Mouse (Mus musculus) midbrain, embryonic 12.5 days (tissue): ENCODE measurements around the gene Csrnp3. TPM values are rescaled to one million over a fixed set of nuclear protein-coding genes. Genes with fewer than 3 reads are reported as not detected.

Experiments
- ATAC-seq: fragments of 200-750 bp; cut with Nextera tagmentation; 2 replicates; pipeline ENCODE4 v1.8.0; 2017; ENCODE audit warnings: low read depth, moderate TSS enrichment, moderate library complexity; ENCODE audit not compliant: low FRiP score
- H3K27ac ChIP-seq: fragments of 300-500 bp; sonication (generic); replicated peaks from 2 replicates; pipeline ENCODE4 v1.5.1; 2016; ENCODE audit warnings: mild to moderate bottlenecking
- H3K27me3 ChIP-seq: fragments of 300-500 bp; sonication (generic); 2 replicates; pipeline ENCODE4 v1.6.1; 2016; ENCODE audit warnings: mild to moderate bottlenecking
- H3K36me3 ChIP-seq: fragments of 300-500 bp; sonication (generic); 2 replicates; pipeline ENCODE4 v1.6.1; 2016
- H3K4me1 ChIP-seq: fragments of 300-500 bp; sonication (generic); 2 replicates; pipeline ENCODE4 v1.6.1; 2016
- H3K4me2 ChIP-seq: fragments of 300-500 bp; sonication (generic); replicated peaks from 2 replicates; pipeline ENCODE4 v1.6.1; 2016; ENCODE audit warnings: mild to moderate bottlenecking, moderate library complexity
- H3K4me3 ChIP-seq: fragments of 300-500 bp; sonication (generic); 2 replicates; pipeline ENCODE4 v1.5.1; 2016; ENCODE audit warnings: mild to moderate bottlenecking
- H3K9ac ChIP-seq: fragments of 300-500 bp; sonication (generic); replicated peaks from 2 replicates; pipeline ENCODE4 v1.6.1; 2016; ENCODE audit warnings: mild to moderate bottlenecking, moderate library complexity
- H3K9me3 ChIP-seq: fragments of 300-500 bp; sonication (generic); 2 replicates; pipeline ENCODE4 v1.6.1; 2016; ENCODE audit warnings: mild to moderate bottlenecking
- WGBS: fragments of 180-500 bp; shearing (Covaris S2); methylation state at CpG from one replicate; pipeline ENCODE4 v1.1.7; 2016; 5-methylcytosine and 5-hydroxymethylcytosine counted together
- polyA plus RNA-seq: library from polyadenylated mRNA; unstranded; fragments of >200 nt; fragmentation: Nextera tagmentation; extraction: Ambion mirVana; gene quantifications from 2 replicates; pipeline ENCODE4 v1.2.1, GENCODE M21; 2016

The Csrnp3 gene
- polyA plus RNA-seq, 1 experiment from 2014 or later: 32.7 TPM

- H3K4me2 ChIP-seq: no peak overlapping the region
- no peaks in the 10 kb centered on the region for H3K4me1 ChIP-seq
- H3K36me3 ChIP-seq: peaks cover 8% of the 10 kb centered on the region
- no peak overlapping the region for H3K4me3 ChIP-seq
- no peak overlapping the region for H3K27ac ChIP-seq
- 56% methylated on average over 4 of the region's 4 CpGs for WGBS
- H3K9me3 ChIP-seq: no peaks in the 10 kb centered on the region
- ATAC-seq: no peak
- H3K9ac ChIP-seq: no peak overlapping the region
- H3K27me3 ChIP-seq: no peaks in the 10 kb centered on the region
Measured at GRCm38 (mm10) chr2:65968810-65969209, 123.2 kb downstream of the Csrnp3 start.

- Histone ChIP-seq H3K36me3 (peaks cover 8% of the 10 kb centered on the region), H3K4me1 (no peaks in the 10 kb centered on the region; the same call in 1 of the 2 replicates), H3K9ac (no peak overlapping the region), H3K27ac (no peak overlapping the region), H3K4me2 (no peak overlapping the region), H3K27me3 (no peaks in the 10 kb centered on the region), H3K4me3 (no peak overlapping the region), H3K9me3 (no peaks in the 10 kb centered on the region)
- 90% methylated on average over 4 of the region's 4 CpGs for WGBS
- no peak for ATAC-seq
Measured at GRCm38 (mm10) chr2:65973907-65974306, 128.3 kb downstream of the Csrnp3 start.

GRCm38 (mm10) chr2:65975383-65975782, 129.8 kb downstream of the Csrnp3 start:
- Histone ChIP-seq H3K36me3 (peaks cover 8% of the 10 kb centered on the region), H3K4me3 (no peak overlapping the region)
- no peak for ATAC-seq

GRCm38 (mm10) chr2:65979338-65980053, 133.9 kb downstream of the Csrnp3 start:
- ATAC-seq: peak; percentile 69; the same call in 1 of the 2 replicates
- peak overlapping the region; percentile 66 for H3K27ac ChIP-seq

More at GRCm38 (mm10) chr2:65975383-65975782, 129.8 kb downstream of the Csrnp3 start:
- Histone ChIP-seq H3K27ac (no peak overlapping the region), H3K9me3 (no peaks in the 10 kb centered on the region), H3K4me1 (peaks cover 11% of the 10 kb centered on the region), H3K4me2 (no peak overlapping the region), H3K9ac (no peak overlapping the region), H3K27me3 (no peaks in the 10 kb centered on the region)
- WGBS: 65% methylated on average over 5 of the region's 5 CpGs

GRCm38 (mm10) chr2:65981470-65981869, 135.9 kb downstream of the Csrnp3 start:
- Histone ChIP-seq H3K4me2 (no peak overlapping the region), H3K9me3 (no peaks in the 10 kb centered on the region), H3K36me3 (no peaks in the 10 kb centered on the region), H3K4me1 (peaks cover 15% of the 10 kb centered on the region), H3K27me3 (no peaks in the 10 kb centered on the region), H3K4me3 (no peak overlapping the region), H3K9ac (no peak overlapping the region), H3K27ac (no peak overlapping the region)
- no peak for ATAC-seq
- WGBS: 91% methylated on average over 6 of the region's 6 CpGs

More at GRCm38 (mm10) chr2:65979338-65980053, 133.9 kb downstream of the Csrnp3 start:
- no peaks in the 10 kb centered on the region for H3K36me3 ChIP-seq
- no peaks in the 10 kb centered on the region for H3K27me3 ChIP-seq
- WGBS: 56% methylated on average over 17 of the region's 17 CpGs
- H3K4me3 ChIP-seq: no peak overlapping the region
- peaks cover 15% of the 10 kb centered on the region for H3K4me1 ChIP-seq
- no peak overlapping the region for H3K9ac ChIP-seq
- H3K4me2 ChIP-seq: 0 out of 2 replicates have a peak overlapping the region, but pooled peaks have one; percentile 22
- no peaks in the 10 kb centered on the region for H3K9me3 ChIP-seq

- H3K27me3 ChIP-seq: no peaks in the 10 kb centered on the region
- no peak overlapping the region for H3K27ac ChIP-seq
- H3K4me2 ChIP-seq: no peak overlapping the region
- no peaks in the 10 kb centered on the region for H3K36me3 ChIP-seq
- 67% methylated on average over 4 of the region's 4 CpGs for WGBS
- H3K9ac ChIP-seq: no peak overlapping the region
- H3K9me3 ChIP-seq: no peaks in the 10 kb centered on the region
- H3K4me1 ChIP-seq: peaks cover 15% of the 10 kb centered on the region
- H3K4me3 ChIP-seq: no peak overlapping the region
- no peak for ATAC-seq
Measured at GRCm38 (mm10) chr2:65981965-65982364, 136.4 kb downstream of the Csrnp3 start.

- H3K9me3 ChIP-seq: no peaks in the 10 kb centered on the region
- peaks cover 4% of the 10 kb centered on the region; the same call in 1 of the 2 replicates for H3K4me1 ChIP-seq
- H3K27me3 ChIP-seq: no peaks in the 10 kb centered on the region
- H3K27ac ChIP-seq: no peak overlapping the region
- WGBS: 80% methylated on average over 4 of the region's 4 CpGs
- H3K4me3 ChIP-seq: no peak overlapping the region
- H3K9ac ChIP-seq: no peak overlapping the region
- no peak overlapping the region for H3K4me2 ChIP-seq
- H3K36me3 ChIP-seq: no peaks in the 10 kb centered on the region
- ATAC-seq: 0 out of 2 replicates have a peak, but pooled peaks have one; percentile 28
Measured at GRCm38 (mm10) chr2:65985706-65986105, 140.1 kb downstream of the Csrnp3 start.

GRCm38 (mm10) chr2:65987069-65987468, 141.5 kb downstream of the Csrnp3 start:
- H3K27me3 ChIP-seq: no peaks in the 10 kb centered on the region
- H3K4me1 ChIP-seq: peaks cover 2% of the 10 kb centered on the region; the same call in 1 of the 2 replicates
- H3K4me2 ChIP-seq: no peak overlapping the region
- ATAC-seq: no peak
- H3K27ac ChIP-seq: no peak overlapping the region
- WGBS: 80% methylated on average over 6 of the region's 6 CpGs
- no peak overlapping the region for H3K4me3 ChIP-seq
- H3K36me3 ChIP-seq: no peaks in the 10 kb centered on the region
- no peaks in the 10 kb centered on the region for H3K9me3 ChIP-seq
- H3K9ac ChIP-seq: no peak overlapping the region

- no peak overlapping the region for H3K27ac ChIP-seq
- H3K9me3 ChIP-seq: no peaks in the 10 kb centered on the region
- H3K36me3 ChIP-seq: no peaks in the 10 kb centered on the region
- no peaks in the 10 kb centered on the region for H3K27me3 ChIP-seq
- no peak for ATAC-seq
- WGBS: 79% methylated on average over 3 of the region's 3 CpGs
- H3K4me3 ChIP-seq: no peak overlapping the region
- H3K9ac ChIP-seq: no peak overlapping the region
- H3K4me1 ChIP-seq: peaks cover 4% of the 10 kb centered on the region
- H3K4me2 ChIP-seq: no peak overlapping the region
Measured at GRCm38 (mm10) chr2:65987588-65987987, 142.0 kb downstream of the Csrnp3 start.

- no peaks in the 10 kb centered on the region for H3K9me3 ChIP-seq
- no peak for ATAC-seq
- no peak overlapping the region for H3K4me3 ChIP-seq
- no peak overlapping the region for H3K27ac ChIP-seq
- no peak overlapping the region for H3K9ac ChIP-seq
- 90% methylated on average over 3 of the region's 3 CpGs for WGBS
- peaks cover 16% of the 10 kb centered on the region for H3K4me1 ChIP-seq
- H3K4me2 ChIP-seq: no peak overlapping the region
- no peaks in the 10 kb centered on the region for H3K36me3 ChIP-seq
- no peaks in the 10 kb centered on the region for H3K27me3 ChIP-seq
Measured at GRCm38 (mm10) chr2:65988788-65989187, 143.2 kb downstream of the Csrnp3 start.

GRCm38 (mm10) chr2:65990108-65990507, 144.5 kb downstream of the Csrnp3 start:
- H3K4me1 ChIP-seq: peaks cover 25% of the 10 kb centered on the region
- no peak for ATAC-seq
- H3K9ac ChIP-seq: no peak overlapping the region
- H3K9me3 ChIP-seq: no peaks in the 10 kb centered on the region
- H3K36me3 ChIP-seq: no peaks in the 10 kb centered on the region
- no peak overlapping the region for H3K4me2 ChIP-seq
- no peak overlapping the region for H3K27ac ChIP-seq
- H3K27me3 ChIP-seq: no peaks in the 10 kb centered on the region
- no peak overlapping the region for H3K4me3 ChIP-seq

GRCm38 (mm10) chr2:65990754-65991153, 145.2 kb downstream of the Csrnp3 start:
- Histone ChIP-seq H3K27me3 (no peaks in the 10 kb centered on the region), H3K9ac (no peak overlapping the region), H3K4me1 (peaks cover 31% of the 10 kb centered on the region), H3K27ac (no peak overlapping the region; the same call in 1 of the 2 replicates), H3K36me3 (no peaks in the 10 kb centered on the region), H3K4me3 (no peak overlapping the region), H3K4me2 (no peak overlapping the region), H3K9me3 (no peaks in the 10 kb centered on the region)
- ATAC-seq: no peak
- 59% methylated on average over 4 of the region's 4 CpGs for WGBS
